Mouse (Mus musculus): ENCODE data around the gene Gm10160. TPM values are rescaled to one million over a fixed set of nuclear protein-coding genes. Genes with fewer than 3 reads are reported as not detected.

The Gm10160 gene
- total RNA-seq, 2 experiments from 2014 or later: not detected

- peak in 1 of 2 experiments; percentile 22 for DNase-seq
These were observed 27.6 kb downstream of the Gm10160 start for GRCm38 (mm10) chr7:81827806-81828667.

- DNase-seq: peak; percentile 51 to 68
These were observed 30.2 kb downstream of the Gm10160 start for GRCm38 (mm10) chr7:81825381-81825780.

GRCm38 (mm10) chr7:81824906-81825305, 30.7 kb downstream of the Gm10160 start:
- DNase-seq: no peak

GRCm38 (mm10) chr7:81806067-81806466, 49.5 kb downstream of the Gm10160 start:
- no peak for DNase-seq

Other genes with a start within 250 kb of the Gm10160 start
- 1 to 10 TPM; 2.3 to 5.1 TPM for gene Homer2, start 148.3 kb downstream of the Gm10160 start, total RNA-seq (2021)
- 10 to 100 TPM; 38.7 to 57.4 TPM for gene Ramac, start 92.9 kb downstream of the Gm10160 start, total RNA-seq (2021)
- gene 3110040N11Rik, start 66.3 kb downstream of the Gm10160 start, total RNA-seq (2021): 10 to 100 TPM; 30.9 to 41.0 TPM
- 100 to 1,000 TPM; 115 to 123 TPM for gene Btbd1, start 26.4 kb downstream of the Gm10160 start, total RNA-seq (2021)
- gene Tm6sf1, start 3.2 kb upstream of the Gm10160 start, total RNA-seq (2021): 10 to 100 TPM; 10.5 to 18.3 TPM
- 10 to 100 TPM; 11.6 to 12.0 TPM for gene Hdgfl3, start 78.7 kb upstream of the Gm10160 start, total RNA-seq (2021)
- gene Bnc1, start 136.5 kb upstream of the Gm10160 start, total RNA-seq (2021): under 1 TPM; 0.63 to 0.73 TPM